Mouse (Mus musculus) layer of hippocampus, adult 9-11 months (tissue): ENCODE data around the gene Kcnj16.

ENCODE experiments used
- DNase-seq: peaks from one replicate; pipeline ENCODE4 v3.0.0; 2022

Gene Kcnj16

GRCm38 (mm10) chr11:111057435-111057834 is 89.6 kb downstream of the Kcnj16 start:
- no peak for DNase-seq

- no peak for DNase-seq
Observed at GRCm38 (mm10) chr11:111059440-111059839, 91.6 kb downstream of the Kcnj16 start.

- no peak for DNase-seq
Observed at GRCm38 (mm10) chr11:111060216-111060615, 92.4 kb downstream of the Kcnj16 start.

- DNase-seq: peak; percentile 51
Observed at GRCm38 (mm10) chr11:111064751-111065527, 97.1 kb downstream of the Kcnj16 start.

GRCm38 (mm10) chr11:111065635-111066298 is 97.9 kb downstream of the Kcnj16 start, which contains the start of gene Kcnj2:
Kcnj2 (plus strand) TSS chr11:111066164.
- DNase-seq: peak; percentile 96

GRCm38 (mm10) chr11:111066299-111066691 is 98.5 kb downstream of the Kcnj16 start:
- peak; percentile 67 for DNase-seq

- no peak for DNase-seq
Observed at GRCm38 (mm10) chr11:111067787-111068186, 100.0 kb downstream of the Kcnj16 start.

GRCm38 (mm10) chr11:111070460-111070859 is 102.6 kb downstream of the Kcnj16 start:
- no peak for DNase-seq

GRCm38 (mm10) chr11:111074131-111074530 is 106.3 kb downstream of the Kcnj16 start:
- no peak for DNase-seq
